Mouse (Mus musculus) CH12F3 (cell line): ENCODE results near the gene Gpr88.
"Not testable (repeated sequence)": the region's sequence is repeated elsewhere in the genome, so short reads cannot be mapped to it uniquely, and the experiment has no call there.

Experiments
- in situ Hi-C: fragments of 300-500 bp; cut with MboI; formaldehyde crosslinking; loops from 2 replicates; pipeline ENCODE4 v1.14.3; 2020; ENCODE audit warnings: low sequenced_read_pairs

The Gpr88 gene

GRCm38 (mm10) chr3:116244476-116244875, 8.8 kb downstream of the Gpr88 start:
- in situ Hi-C loops: loop anchor here (25.0 kb wide), 1 partner anchor 207 kb away; no protein-coding TSS in a partner anchor

GRCm38 (mm10) chr3:116242685-116243084, 10.6 kb downstream of the Gpr88 start:
- in situ Hi-C loops: loop anchor here (25.0 kb wide), 1 partner anchor 205 kb away; no protein-coding TSS in a partner anchor

- in situ Hi-C loops: loop anchor here (25.0 kb wide), 1 partner anchor 200 kb away; no protein-coding TSS in a partner anchor
Measured at GRCm38 (mm10) chr3:116237527-116237926, 15.8 kb downstream of the Gpr88 start.

GRCm38 (mm10) chr3:116236856-116237255, 16.4 kb downstream of the Gpr88 start:
- in situ Hi-C loops: loop anchor here (25.0 kb wide), 1 partner anchor 200 kb away; no protein-coding TSS in a partner anchor

GRCm38 (mm10) chr3:116233515-116233914, 19.8 kb downstream of the Gpr88 start:
- in situ Hi-C loops: loop anchor here (25.0 kb wide), 1 partner anchor 196 kb away; no protein-coding TSS in a partner anchor

- in situ Hi-C loops: loop anchor here (25.0 kb wide), 1 partner anchor 195 kb away; no protein-coding TSS in a partner anchor
Measured at GRCm38 (mm10) chr3:116232763-116233162, 20.5 kb downstream of the Gpr88 start.

- in situ Hi-C loops: loop anchor here (25.0 kb wide), 1 partner anchor 192 kb away; no protein-coding TSS in a partner anchor
Measured at GRCm38 (mm10) chr3:116229336-116229735, 24.0 kb downstream of the Gpr88 start.

- in situ Hi-C loops: loop anchor here (25.0 kb wide), 1 partner anchor 191 kb away; no protein-coding TSS in a partner anchor
Measured at GRCm38 (mm10) chr3:116228360-116229245, 24.7 kb downstream of the Gpr88 start.

GRCm38 (mm10) chr3:116227383-116227782, 25.9 kb downstream of the Gpr88 start:
- in situ Hi-C loops: loop anchor here (25.0 kb wide), 1 partner anchor 190 kb away; no protein-coding TSS in a partner anchor

- in situ Hi-C loops: loop anchor here (25.0 kb wide), 1 partner anchor 190 kb away; no protein-coding TSS in a partner anchor
Measured at GRCm38 (mm10) chr3:116226915-116227314, 26.4 kb downstream of the Gpr88 start.

- in situ Hi-C loops: no loop called here
Measured at GRCm38 (mm10) chr3:116222511-116223243, 30.6 kb downstream of the Gpr88 start.

- in situ Hi-C loops: no loop called here
Measured at GRCm38 (mm10) chr3:116221686-116222010, 31.7 kb downstream of the Gpr88 start.

GRCm38 (mm10) chr3:116220980-116221685, 32.2 kb downstream of the Gpr88 start:
- in situ Hi-C loops: no loop called here

- in situ Hi-C loops: not testable (repeated sequence)
Measured at GRCm38 (mm10) chr3:116217398-116217797, 35.9 kb downstream of the Gpr88 start.

- in situ Hi-C loops: no loop called here
Measured at GRCm38 (mm10) chr3:116216261-116216660, 37.0 kb downstream of the Gpr88 start.

GRCm38 (mm10) chr3:116211639-116212038, 41.7 kb downstream of the Gpr88 start:
- in situ Hi-C loops: no loop called here

- in situ Hi-C loops: no loop called here
Measured at GRCm38 (mm10) chr3:116210720-116211121, 42.6 kb downstream of the Gpr88 start.

- in situ Hi-C loops: no loop called here
Measured at GRCm38 (mm10) chr3:116209214-116209613, 44.1 kb downstream of the Gpr88 start.

- in situ Hi-C loops: no loop called here
Measured at GRCm38 (mm10) chr3:116206306-116206834, 46.9 kb downstream of the Gpr88 start.
